Mouse (Mus musculus) C2C12 (cell line): ENCODE data around the gene Tfap2e. TPM values are rescaled to one million over a fixed set of nuclear protein-coding genes. Genes with fewer than 3 reads are reported as not detected.

ENCODE experiments used
- H3K27me3 ChIP-seq: one replicate; pipeline ENCODE4 v1.6.1; 2011; ENCODE audit not compliant: control insufficient read depth, insufficient read depth, insufficient read length
- H3K36me3 ChIP-seq: one replicate; pipeline ENCODE4 v1.6.1; 2011; ENCODE audit not compliant: control insufficient read depth, insufficient read depth
- H3K4me3 ChIP-seq: one replicate; pipeline ENCODE4 v1.5.1; 2011; ENCODE audit warnings: mild to moderate bottlenecking, control low read depth; ENCODE audit not compliant: poor library complexity, insufficient read depth, severe bottlenecking
- H3K79me2 ChIP-seq: one replicate; pipeline ENCODE4 v1.6.1; 2011; ENCODE audit not compliant: control insufficient read depth, insufficient read depth
- H3K79me3 ChIP-seq: one replicate; pipeline ENCODE4 v1.6.1; 2011; ENCODE audit warnings: low read depth, control low read depth
- H3ac ChIP-seq: one replicate; pipeline ENCODE3; 2011; ENCODE audit warnings: low read depth; ENCODE audit not compliant: control insufficient read depth, insufficient read length
- CEBPB ChIP-seq: IDR thresholded peaks from one replicate; pipeline ENCODE4 v1.6.1; 2011; ENCODE audit warnings: low read depth, mild to moderate bottlenecking, control low read depth, moderate library complexity
- CTCF ChIP-seq: IDR thresholded peaks from one replicate; pipeline ENCODE4 v1.5.1; 2011; ENCODE audit not compliant: control insufficient read depth, insufficient read depth, insufficient read length
- FOSL1 ChIP-seq: IDR thresholded peaks from one replicate; pipeline ENCODE4 v1.8.0; 2011; ENCODE audit warnings: mild to moderate bottlenecking, low read length; ENCODE audit not compliant: poor library complexity, insufficient read depth, severe bottlenecking
- MAX ChIP-seq: IDR thresholded peaks from one replicate; pipeline ENCODE4 v1.6.1; 2011; ENCODE audit warnings: mild to moderate bottlenecking, control low read depth
- MYOD1 ChIP-seq: IDR thresholded peaks from one replicate; pipeline ENCODE4 v1.6.1; 2011; ENCODE audit warnings: low read depth; ENCODE audit not compliant: control insufficient read depth, insufficient read length
- MYOG ChIP-seq: IDR thresholded peaks from one replicate; pipeline ENCODE4 v1.6.1; 2011; ENCODE audit not compliant: control insufficient read depth, insufficient read length; ENCODE audit errors: extremely low read depth
- USF1 ChIP-seq: IDR thresholded peaks from one replicate; pipeline ENCODE4 v1.6.1; 2011; ENCODE audit warnings: low read depth, mild to moderate bottlenecking, control low read depth, moderate library complexity
- polyA plus RNA-seq: library from polyadenylated mRNA; unstranded; fragments of >200 nt; fragmentation: generic; extraction: Trizol; gene quantifications from one replicate; pipeline ENCODE4 v1.2.1, GENCODE M21; 2012; ENCODE audit warnings: missing spikeins

Tfap2e gene
- polyA plus RNA-seq, 1 experiment, result not detected

GRCm38 (mm10) chr4:126753268-126754230 lies 17.5 kb upstream of the Tfap2e start, which contains the start of the genes Ncdn and AU040320:
Ncdn (minus strand) TSS chr4:126753438.
AU040320 (plus strand) TSS chr4:126753544.
- TF ChIP-seq USF1 (no peak), CEBPB (no peak), MAX (no peak), FOSL1 (no peak), MYOD1 (no peak), CTCF (no peak), MYOG (no peak)
- Histone ChIP-seq H3ac (peak within 1 kb of the TSS; percentile 95), H3K27me3 (no peaks in the 10 kb centered on the region), H3K79me3 (peaks cover 19% of the 10 kb centered on the region), H3K36me3 (peaks cover 24% of the 10 kb centered on the region), H3K4me3 (peak within 1 kb of the TSS; percentile 85), H3K79me2 (peaks cover 69% of the 10 kb centered on the region)

- TF ChIP-seq CEBPB (no peak), USF1 (no peak), MYOD1 (no peak), CTCF (no peak), MAX (no peak), FOSL1 (no peak), MYOG (no peak)
- H3K4me3 ChIP-seq, result peak overlapping the region; percentile 85
- peaks cover 19% of the 10 kb centered on the region for H3K79me3 ChIP-seq
- H3K36me3 ChIP-seq, result peaks cover 23% of the 10 kb centered on the region
- H3ac ChIP-seq, result peak overlapping the region; percentile 95
- peaks cover 71% of the 10 kb centered on the region for H3K79me2 ChIP-seq
- H3K27me3 ChIP-seq, result no peaks in the 10 kb centered on the region
These were observed 16.6 kb upstream of the Tfap2e start for GRCm38 (mm10) chr4:126752608-126753141.

- TF ChIP-seq MAX (no peak), MYOG (no peak), MYOD1 (no peak), FOSL1 (no peak), CTCF (no peak), USF1 (no peak), CEBPB (no peak)
- Histone ChIP-seq H3K36me3 (peaks cover 25% of the 10 kb centered on the region), H3K4me3 (peak overlapping the region; percentile 85), H3K27me3 (no peaks in the 10 kb centered on the region), H3ac (peak overlapping the region; percentile 95), H3K79me2 (peaks cover 71% of the 10 kb centered on the region), H3K79me3 (peaks cover 19% of the 10 kb centered on the region)
These were observed 16.1 kb upstream of the Tfap2e start for GRCm38 (mm10) chr4:126752024-126752607.

GRCm38 (mm10) chr4:126751556-126752023 lies 15.6 kb upstream of the Tfap2e start:
- Histone ChIP-seq H3K79me2 (peaks cover 71% of the 10 kb centered on the region), H3K36me3 (peaks cover 30% of the 10 kb centered on the region), H3ac (peak overlapping the region; percentile 65), H3K79me3 (peaks cover 19% of the 10 kb centered on the region), H3K27me3 (no peaks in the 10 kb centered on the region), H3K4me3 (peak overlapping the region; percentile 85)
- no peak for TF ChIP-seq MYOD1
- TF ChIP-seq CEBPB, result no peak
- no peak for TF ChIP-seq FOSL1
- no peak for TF ChIP-seq CTCF
- no peak for TF ChIP-seq MYOG
- no peak for TF ChIP-seq USF1
- TF ChIP-seq MAX, result no peak

- no peak overlapping the region for H3ac ChIP-seq
- no peaks in the 10 kb centered on the region for H3K27me3 ChIP-seq
- H3K36me3 ChIP-seq, result peaks cover 30% of the 10 kb centered on the region
- H3K4me3 ChIP-seq, result no peak overlapping the region
- TF ChIP-seq CEBPB (peak; percentile 47), MAX (no peak), CTCF (no peak)
- peaks cover 19% of the 10 kb centered on the region for H3K79me3 ChIP-seq
- peaks cover 71% of the 10 kb centered on the region for H3K79me2 ChIP-seq
These were observed 15.0 kb upstream of the Tfap2e start for GRCm38 (mm10) chr4:126750863-126751555.
